Mouse (Mus musculus) ES-E14 (cell line): ENCODE data around the gene Blvra. TPM values are rescaled to one million over a fixed set of nuclear protein-coding genes. Genes with fewer than 3 reads are reported as not detected.

ENCODE experiments used
- DNase-seq: peaks from one replicate; pipeline ENCODE4 v3.0.0-alpha.2; 2013; ENCODE audit warnings: low read depth, low spot score
- H3K27ac ChIP-seq: 2 replicates; pipeline ENCODE4 v1.5.1; 2012; ENCODE audit warnings: low read depth, mild to moderate bottlenecking, low read length, moderate library complexity, mixed read lengths; ENCODE audit not compliant: poor library complexity, insufficient read depth, severe bottlenecking
- H3K36me3 ChIP-seq: 2 replicates; pipeline ENCODE4 v1.6.1; 2012; ENCODE audit warnings: mild to moderate bottlenecking, low read length, moderate library complexity, mixed read lengths; ENCODE audit not compliant: control insufficient read depth, poor library complexity, insufficient read depth, severe bottlenecking
- H3K4me1 ChIP-seq, 2 experiments: fragments of 150-350 bp in 1 of 2; sonication (generic) in 1 of 2; 2 replicates each; pipeline ENCODE4 v1.6.1; 2012; ENCODE audit warnings: low read length in 2 of 2, mild to moderate bottlenecking in 1 of 2, mixed read lengths in 1 of 2; ENCODE audit not compliant: control insufficient read depth in 2 of 2, insufficient read depth in 2 of 2, poor library complexity in 1 of 2
- H3K4me3 ChIP-seq, 2 experiments: fragments of 150-350 bp in 1 of 2; sonication (generic) in 1 of 2; 2 replicates each; pipeline ENCODE4 v1.5.1; 2012; ENCODE audit warnings: low read length in 2 of 2, low read depth in 1 of 2, mild to moderate bottlenecking in 1 of 2, mixed read lengths in 1 of 2; ENCODE audit not compliant: insufficient read depth in 1 of 2, poor library complexity in 1 of 2, severe bottlenecking in 1 of 2
- H3K9ac ChIP-seq: 2 replicates; pipeline ENCODE4 v1.6.1; 2012; ENCODE audit warnings: low read depth, mild to moderate bottlenecking, low read length, mixed read lengths; ENCODE audit not compliant: poor library complexity, insufficient read depth, severe bottlenecking
- H3K9me3 ChIP-seq: fragments of 150-350 bp; sonication (generic); 2 replicates; pipeline ENCODE4 v1.6.1; 2012; ENCODE audit warnings: low read depth, mild to moderate bottlenecking, low read length; ENCODE audit not compliant: control insufficient read depth, insufficient read depth
- CHD2 ChIP-seq: IDR thresholded peaks from 2 replicates; pipeline ENCODE4 v1.6.1; 2014; ENCODE audit warnings: mild to moderate bottlenecking, low read depth, low read length, inconsistent platforms
- HCFC1 ChIP-seq: IDR thresholded peaks from 2 replicates; pipeline ENCODE4 v1.6.1; 2012; ENCODE audit warnings: low read length, inconsistent platforms, borderline replicate concordance; ENCODE audit not compliant: insufficient read depth
- MAFK ChIP-seq: IDR thresholded peaks from 2 replicates; pipeline ENCODE4 v1.6.1; 2014; ENCODE audit warnings: mild to moderate bottlenecking, low read depth, low read length, inconsistent platforms; ENCODE audit not compliant: insufficient read depth
- ZC3H11A ChIP-seq: IDR thresholded peaks from 2 replicates; pipeline ENCODE4 v1.6.1; 2012; ENCODE audit warnings: low read depth, mild to moderate bottlenecking, inconsistent platforms, low read length, borderline replicate concordance
- ZNF384 ChIP-seq: IDR thresholded peaks from 2 replicates; pipeline ENCODE4 v1.6.1; 2012; ENCODE audit warnings: low read depth, low read length, inconsistent platforms
- in situ Hi-C, 2 experiments: fragments of 600-800 bp; cut with MboI; formaldehyde crosslinking; loops; one replicate each; pipeline ENCODE4 v1.15.1; 2025; ENCODE audit warnings: low sequenced_read_pairs in 2 of 2, inconsistent platforms in 1 of 2; ENCODE audit not compliant: unreplicated experiment in 2 of 2
- total RNA-seq: library from RNA; depleted of rRNA; stranded (reverse); fragments of 300-350 nt; gene quantifications from 2 replicates; pipeline ENCODE4 v1.2.3, GENCODE M21; 2012; rRNA removed

Blvra gene
- total RNA-seq, 1 experiment: 11.6 TPM

DNA sequence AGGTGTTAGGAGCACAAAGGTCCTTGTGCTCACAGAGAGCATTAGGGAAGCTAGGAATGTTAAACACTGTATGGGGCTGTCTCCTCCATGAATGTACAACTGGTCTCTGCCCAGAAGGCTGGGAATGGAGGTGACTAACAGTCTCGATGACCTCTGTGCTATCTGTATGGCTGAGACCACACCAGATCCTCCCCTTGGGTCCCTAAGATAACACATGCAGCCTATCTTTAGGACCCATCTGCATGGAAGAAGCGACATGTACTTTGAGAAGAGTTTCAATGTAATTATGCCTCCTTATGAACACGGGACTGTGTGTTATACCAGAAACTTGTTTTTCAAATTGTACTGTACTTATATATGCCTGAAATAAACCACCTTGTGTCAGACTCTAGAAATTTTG, 75.2 kb downstream of the Blvra start:
- DNase-seq: no peak
- no peak overlapping the region for H3K9ac ChIP-seq
- H3K4me1 ChIP-seq: peaks cover 0 to 9% of the 10 kb centered on the region in 2 experiments; a peak in 2 of 4 replicates
- peaks cover 7% of the 10 kb centered on the region for H3K36me3 ChIP-seq
- no peak overlapping the region for H3K27ac ChIP-seq
- H3K9me3 ChIP-seq: no peaks in the 10 kb centered on the region
- no peak overlapping the region for H3K4me3 ChIP-seq
- in situ Hi-C loops: no loop called here
- TF ChIP-seq ZC3H11A (no peak), HCFC1 (no peak), ZNF384 (no peak), CHD2 (no peak), MAFK (no peak)

Other genes with a start within 250 kb of the Blvra start
- 45.1 and 47.1 TPM in 2 replicates for gene Trpm7, start 194.4 kb upstream of the Blvra start, total RNA-seq
- 15.2 and 18.3 TPM in 2 replicates for gene Sppl2a, start 137.4 kb upstream of the Blvra start, total RNA-seq
- gene Ap4e1, start 61.9 kb upstream of the Blvra start, total RNA-seq: 11.4 and 14.4 TPM in 2 replicates
- 45.9 and 47.4 TPM in 2 replicates for gene Ncaph, start 63.3 kb downstream of the Blvra start, total RNA-seq
- 14.1 and 20.0 TPM in 2 replicates for gene Itpripl1, start 72.8 kb downstream of the Blvra start, total RNA-seq
- gene 1810024B03Rik, start 137.6 kb downstream of the Blvra start, total RNA-seq: 1.8 and 1.9 TPM in 2 replicates
- gene Snrnp200, start 137.7 kb downstream of the Blvra start, total RNA-seq: 147 and 181 TPM in 2 replicates
- gene Ciao1, start 177.2 kb downstream of the Blvra start, total RNA-seq: 71.2 and 86.2 TPM in 2 replicates
- 17.5 and 18.9 TPM in 2 replicates for gene Tmem127, start 177.2 kb downstream of the Blvra start, total RNA-seq
- gene Stard7, start 199.6 kb downstream of the Blvra start, total RNA-seq: 30.0 and 40.7 TPM in 2 replicates